Mouse (Mus musculus) embryo, embryonic 10.5 days (tissue): ENCODE measurements around the gene Rap1a.

Experiments used
- DNase-seq: peaks from one replicate; pipeline ENCODE4 v3.0.0-alpha.2; 2015; ENCODE audit warnings: low spot score

Rap1a gene

DNA sequence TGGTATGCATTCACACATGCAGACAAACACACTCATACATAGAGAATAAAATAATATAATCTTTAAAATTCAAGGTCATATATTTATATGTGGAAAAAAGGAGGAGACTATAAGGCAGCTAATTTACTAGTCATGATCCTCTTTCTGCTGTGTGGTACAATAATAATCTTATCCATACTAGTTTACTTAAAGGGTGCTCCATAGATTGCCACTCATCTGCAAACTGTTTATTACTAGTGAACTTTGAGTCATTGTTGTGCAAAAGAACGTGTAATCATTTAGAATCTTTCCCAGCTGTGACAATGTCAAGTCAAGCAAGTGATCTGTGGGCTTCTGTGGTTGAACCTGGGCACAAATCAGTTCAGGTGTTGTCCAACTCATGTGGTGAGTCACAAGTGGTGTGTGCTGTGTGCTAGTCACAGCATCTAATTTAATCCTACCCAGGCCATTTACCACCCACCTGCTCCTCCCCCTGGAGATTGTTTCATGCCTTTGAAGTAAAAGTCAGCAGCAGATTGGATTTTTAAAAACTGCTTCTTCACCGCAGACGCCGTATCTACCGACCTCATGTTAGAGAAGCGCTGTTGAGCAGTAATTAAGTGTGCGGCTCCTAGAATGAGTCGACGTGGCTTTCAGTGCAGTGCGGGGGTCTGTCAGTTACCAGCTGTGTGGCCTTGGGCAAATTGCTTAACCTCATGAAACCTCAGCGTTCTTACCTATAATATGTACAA is 5.5 kb upstream of the Rap1a start:
- no peak for DNase-seq

DNA sequence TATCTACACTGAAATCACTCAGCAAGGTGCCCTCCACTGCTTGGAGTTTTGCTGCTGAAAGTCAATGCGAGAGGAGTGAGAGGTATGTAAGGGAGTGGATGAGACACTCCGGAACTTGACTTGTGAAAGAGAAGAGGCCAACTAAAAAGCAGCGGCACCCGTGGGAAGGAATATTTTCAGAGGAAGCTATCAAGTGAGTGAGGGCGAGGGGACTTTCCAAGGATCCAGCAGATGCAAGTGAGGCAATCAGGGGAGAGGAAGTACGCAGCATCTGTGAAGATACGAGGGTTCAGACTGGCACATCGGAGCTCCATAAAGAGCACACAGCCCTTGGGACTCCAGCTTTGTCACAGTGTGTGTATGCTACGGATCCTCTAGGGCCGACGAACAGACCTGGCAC is 2.5 kb upstream of the Rap1a start:
- DNase-seq: no peak

DNA sequence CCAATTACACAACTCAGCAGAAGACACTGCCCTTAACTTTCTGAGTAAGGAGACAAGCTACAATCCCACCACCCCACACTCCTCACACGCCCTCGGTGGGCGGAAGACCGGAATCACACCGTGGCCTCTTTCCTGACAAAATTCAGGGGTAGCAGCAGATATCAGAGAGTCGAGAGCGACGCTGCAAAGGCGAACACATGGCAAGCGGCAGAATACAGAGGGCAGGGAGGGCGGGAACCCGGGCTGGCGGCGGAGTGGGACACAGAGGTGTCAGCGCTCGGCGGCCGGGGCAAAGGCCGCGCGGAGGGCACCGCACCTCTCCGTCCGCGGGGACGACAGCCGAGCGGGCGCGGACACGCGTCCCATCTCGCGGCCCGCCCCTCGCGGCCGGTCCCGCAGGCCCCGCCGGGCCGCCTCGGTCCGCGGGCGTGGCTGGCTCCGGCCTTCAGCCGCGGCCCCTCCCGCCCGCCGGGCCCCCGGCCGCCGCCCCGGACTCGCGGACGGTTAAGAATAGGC is 403 bp downstream of the Rap1a start:
- DNase-seq: peak; percentile 69

DNA sequence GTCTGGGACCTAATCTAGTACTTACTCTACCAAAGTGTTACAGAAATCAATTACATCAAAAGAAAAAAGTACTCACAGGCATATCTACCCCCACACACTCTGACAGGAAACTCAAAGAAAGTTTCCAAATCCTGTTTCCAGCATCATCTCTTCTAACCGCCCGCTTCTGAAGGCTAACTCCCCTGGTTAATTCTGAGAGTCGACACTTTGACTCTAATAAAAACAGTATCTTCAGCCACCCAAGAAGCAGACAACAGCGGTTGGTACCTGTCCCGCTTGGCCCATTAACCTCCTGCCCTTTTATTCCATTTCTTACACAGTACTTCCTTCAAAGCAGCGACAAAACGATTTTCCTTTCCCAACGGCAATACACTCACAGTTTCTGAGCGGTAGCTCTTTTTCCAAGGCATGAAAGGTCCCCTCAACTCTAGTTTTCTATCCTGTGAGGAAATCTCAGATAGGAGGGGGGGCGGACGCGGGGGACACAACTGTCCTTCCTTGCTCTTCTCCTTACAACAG is 921 bp downstream of the Rap1a start:
- DNase-seq: peak; percentile 42

DNA sequence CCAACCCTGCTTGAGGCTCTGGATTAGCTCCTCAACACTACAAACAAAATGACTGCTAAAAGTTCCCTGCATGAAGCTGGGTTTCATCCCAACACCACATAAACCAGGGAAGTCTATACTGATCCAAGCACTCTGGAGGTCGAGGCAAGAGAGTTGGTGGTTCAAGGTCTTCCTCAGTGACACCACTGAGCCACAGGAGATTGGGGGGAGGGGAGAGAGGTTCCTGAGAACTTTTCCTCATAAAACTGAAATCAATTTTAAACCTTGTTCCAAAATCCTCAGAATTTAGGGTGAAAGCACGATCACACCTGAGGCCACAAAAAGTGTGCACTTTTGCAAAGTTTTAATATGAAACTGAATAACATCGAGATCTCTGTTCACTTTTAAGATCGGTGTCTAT is 1.8 kb downstream of the Rap1a start:
- no peak for DNase-seq

DNA sequence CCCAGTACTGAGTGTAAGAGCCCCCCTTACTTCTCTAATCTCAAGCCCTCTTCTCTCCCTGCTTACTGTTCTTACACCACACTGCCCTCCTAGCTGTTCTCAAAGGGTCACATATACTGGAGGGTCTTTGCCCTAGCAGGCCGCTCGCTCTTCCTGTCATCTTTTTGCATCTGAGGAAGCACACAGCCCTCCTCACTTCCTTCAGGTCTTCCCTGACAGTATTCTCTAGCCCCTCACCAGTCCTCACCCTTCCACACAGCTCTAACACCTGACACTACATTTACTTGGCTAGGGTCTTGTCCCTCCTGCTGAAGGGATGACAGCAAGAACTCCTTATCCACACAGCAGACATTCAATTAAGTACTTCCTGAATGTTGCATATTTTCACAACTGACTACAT is 2.4 kb downstream of the Rap1a start:
- DNase-seq: no peak

DNA sequence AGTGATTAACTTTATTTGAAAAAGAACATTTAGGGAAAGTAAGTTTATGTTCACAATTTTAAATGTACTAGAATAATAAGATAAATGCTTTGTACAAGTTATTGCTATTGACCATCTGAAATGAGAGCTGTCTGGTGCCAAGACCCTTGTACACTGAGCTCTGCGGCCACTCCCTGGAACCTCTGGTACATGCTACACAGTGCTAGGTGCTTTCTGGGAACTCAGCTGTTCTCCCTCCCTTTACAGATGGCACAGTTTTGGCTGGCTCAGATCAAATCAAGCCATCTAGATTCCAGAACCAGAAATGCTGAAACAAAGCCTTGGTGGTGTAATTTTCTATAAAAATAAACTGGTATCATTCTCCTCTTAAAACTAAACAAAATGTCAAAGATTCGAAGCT is 3.7 kb downstream of the Rap1a start:
- no peak for DNase-seq

DNA sequence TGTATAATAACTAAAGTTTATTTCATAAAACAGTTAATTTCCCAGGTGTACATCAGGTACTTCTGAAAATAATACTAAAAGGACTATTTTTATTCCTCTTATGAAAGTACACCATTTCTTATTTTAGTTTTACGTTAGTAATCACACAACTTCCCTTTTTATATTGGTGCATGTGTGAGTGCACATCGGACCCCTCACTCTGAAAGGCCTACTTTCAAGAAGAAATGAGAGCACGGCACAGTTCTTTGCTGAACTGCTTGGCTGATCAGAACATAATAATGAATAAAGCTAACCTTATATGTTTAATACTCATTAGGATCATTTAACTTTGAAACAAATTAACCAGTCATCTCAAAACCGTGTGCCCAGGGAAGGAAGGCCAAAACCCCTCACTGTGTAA is 4.4 kb downstream of the Rap1a start:
- DNase-seq: no peak

DNA sequence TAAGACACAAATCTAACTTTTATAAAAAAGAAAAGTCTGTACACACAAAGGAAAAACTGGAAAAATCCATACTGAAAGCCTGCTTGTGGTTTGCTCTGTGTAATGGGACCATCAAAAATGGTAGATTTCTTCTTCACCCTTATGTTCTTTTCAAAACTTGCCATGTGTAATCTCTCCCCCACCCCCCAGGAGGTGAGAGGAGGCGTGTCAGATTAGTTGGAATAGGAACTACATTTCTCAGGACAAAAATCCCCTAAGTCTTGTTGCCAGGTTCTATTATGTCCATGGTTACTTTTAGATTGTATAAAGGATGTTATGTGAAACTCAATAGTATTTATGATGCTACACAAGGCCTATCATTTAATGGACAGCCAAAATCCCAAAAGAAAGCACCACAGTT is 6.8 kb downstream of the Rap1a start:
- DNase-seq: no peak

DNA sequence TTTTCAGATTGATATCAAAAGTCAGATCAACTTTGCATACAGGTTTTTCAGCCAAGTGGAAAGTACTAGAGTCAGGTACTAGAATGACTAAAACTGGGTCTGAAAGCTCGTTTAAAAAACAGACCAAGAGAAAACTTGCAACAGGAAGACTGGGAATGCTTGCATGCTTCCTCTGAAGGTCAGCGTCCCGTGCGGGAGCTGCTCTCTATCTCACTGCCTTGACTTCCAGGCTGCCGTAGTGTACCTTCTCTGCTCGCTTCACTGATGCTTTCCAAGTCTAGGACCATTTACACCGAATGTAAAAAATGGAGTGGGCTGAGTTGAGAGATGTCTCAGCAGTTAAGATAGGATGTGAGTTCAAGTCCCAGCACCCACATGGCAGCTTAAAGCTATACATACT is 8.8 kb downstream of the Rap1a start:
- no peak for DNase-seq

DNA sequence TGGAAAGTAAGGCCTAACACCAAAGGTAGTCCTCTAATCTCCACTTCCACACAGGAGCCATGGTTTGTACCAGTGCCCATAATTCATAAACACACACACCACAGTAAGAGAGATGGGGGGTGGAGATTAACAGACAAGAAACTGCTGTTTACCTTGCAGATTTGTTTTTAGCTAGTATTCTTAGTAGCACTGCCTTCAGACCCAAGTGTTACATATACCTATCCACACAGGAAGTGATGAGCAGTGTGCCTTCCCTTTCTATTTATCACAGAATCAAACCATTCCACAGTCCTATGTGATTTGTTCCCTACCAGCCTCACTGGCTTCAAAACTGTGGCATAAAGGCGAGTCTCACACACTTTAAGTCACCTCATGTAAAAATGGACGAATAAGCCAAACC is 10.0 kb downstream of the Rap1a start:
- no peak for DNase-seq

DNA sequence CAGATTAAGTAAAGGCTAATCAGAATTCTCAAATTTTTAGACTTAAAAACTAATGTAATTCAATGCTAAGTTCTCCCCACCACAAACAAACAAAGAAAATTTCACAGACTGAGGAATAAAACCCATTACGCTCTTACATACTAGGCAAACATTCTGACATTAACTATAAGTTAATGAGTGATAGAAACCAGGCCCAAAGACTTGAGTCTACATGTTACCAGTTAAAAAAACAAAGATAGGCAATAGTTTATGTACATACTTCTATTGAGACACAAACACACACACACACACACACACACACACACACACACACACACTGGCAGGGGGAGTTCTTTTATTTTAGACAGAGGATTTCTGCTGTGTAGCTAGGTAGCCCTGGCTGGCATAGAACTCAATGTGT is 10.8 kb downstream of the Rap1a start:
- DNase-seq: no peak

DNA sequence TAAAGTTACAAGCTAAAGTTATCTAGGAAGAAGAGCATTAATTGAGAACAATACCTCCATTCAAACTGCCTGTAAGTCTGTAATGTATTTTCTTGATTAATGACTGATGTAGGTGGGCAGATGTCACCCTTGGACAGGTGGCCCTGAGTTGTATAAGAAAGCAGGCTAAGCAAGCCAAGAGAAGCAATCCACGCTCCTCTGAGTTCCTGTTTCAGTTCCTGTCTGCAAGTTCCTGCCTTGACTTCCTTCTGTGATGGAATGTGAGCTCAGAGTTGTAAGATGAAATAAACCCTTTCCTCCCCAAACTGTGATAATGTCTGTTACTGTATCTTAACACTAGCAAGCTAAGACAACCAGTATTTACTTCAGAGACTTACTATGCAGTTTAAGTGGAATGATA is 11.4 kb downstream of the Rap1a start:
- DNase-seq: no peak

DNA sequence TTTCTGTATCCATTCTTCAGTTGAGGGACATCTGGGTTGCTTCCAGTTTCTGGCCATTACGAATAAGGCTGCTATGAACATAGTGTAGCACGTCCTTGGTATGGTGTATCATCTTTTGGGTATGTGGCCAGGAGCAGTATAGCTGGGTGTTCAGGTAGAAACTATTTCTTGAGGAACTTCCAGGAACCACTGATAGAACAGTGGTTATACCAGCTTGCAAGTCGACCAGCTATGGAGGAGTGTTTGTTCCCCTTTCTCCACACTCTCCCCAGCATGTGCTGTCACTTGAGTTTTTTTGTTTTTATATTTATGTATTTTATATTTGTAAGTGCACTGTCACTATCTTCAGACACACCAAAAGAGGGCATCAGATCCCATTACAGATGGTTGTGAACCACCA is 13.8 kb downstream of the Rap1a start:
- no peak for DNase-seq

DNA sequence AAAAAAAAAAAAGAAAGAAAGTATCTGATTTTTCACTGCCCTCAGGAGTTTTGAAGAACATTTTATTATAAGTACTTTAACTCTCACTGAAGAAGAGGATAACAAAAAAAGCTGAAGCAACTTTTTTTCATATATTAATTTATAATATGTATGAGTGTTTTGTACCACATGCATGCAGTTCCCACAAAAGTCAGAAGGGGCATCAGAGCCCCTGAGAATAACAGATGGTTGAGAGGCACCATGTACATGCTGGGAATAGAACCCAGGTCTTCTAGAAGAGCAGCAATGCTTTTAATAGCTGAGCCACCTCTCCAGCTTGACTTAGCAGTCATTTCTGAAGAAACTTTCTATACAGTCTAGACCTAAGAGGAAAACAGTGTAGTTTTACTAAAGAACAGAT is 15.3 kb downstream of the Rap1a start:
- DNase-seq: no peak

DNA sequence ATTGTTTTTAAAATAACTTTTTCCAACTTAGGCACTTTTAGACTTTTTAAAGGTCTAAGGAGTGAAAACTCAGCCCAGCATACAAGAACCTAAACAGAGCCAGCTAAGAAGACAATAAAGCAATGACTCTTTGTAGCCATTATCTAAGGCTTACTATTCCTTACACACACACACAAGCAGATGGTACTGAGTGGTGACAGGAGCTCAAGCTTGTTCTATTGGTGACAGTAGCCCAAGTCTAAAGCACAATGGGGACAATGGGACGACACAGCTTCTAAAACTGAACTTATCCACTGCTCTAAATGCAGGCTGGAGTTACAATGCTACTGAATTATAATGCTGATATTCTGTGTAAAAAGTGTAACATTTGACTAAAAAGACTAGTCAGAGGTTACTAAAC is 17.3 kb downstream of the Rap1a start:
- DNase-seq: peak; percentile 31

DNA sequence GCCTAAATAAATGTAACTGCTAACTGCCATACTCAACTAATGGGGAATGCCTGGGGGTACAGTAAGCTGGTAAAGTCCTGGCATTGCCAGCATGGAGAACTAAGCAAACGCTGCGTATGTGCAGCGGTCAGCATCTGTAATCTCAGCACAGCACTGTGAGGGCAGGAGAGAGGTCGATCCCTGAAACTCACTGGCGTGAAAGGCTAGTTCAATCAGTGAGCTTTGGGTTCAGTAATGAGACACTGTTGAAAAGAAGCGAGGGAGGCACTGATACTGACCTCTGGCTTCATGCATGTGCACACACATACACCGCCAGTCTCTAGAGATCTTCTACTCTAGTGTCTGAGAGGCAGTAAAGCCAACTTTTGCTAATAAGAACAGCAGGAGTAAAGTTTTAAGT is 18.7 kb downstream of the Rap1a start:
- DNase-seq: peak; percentile 13

DNA sequence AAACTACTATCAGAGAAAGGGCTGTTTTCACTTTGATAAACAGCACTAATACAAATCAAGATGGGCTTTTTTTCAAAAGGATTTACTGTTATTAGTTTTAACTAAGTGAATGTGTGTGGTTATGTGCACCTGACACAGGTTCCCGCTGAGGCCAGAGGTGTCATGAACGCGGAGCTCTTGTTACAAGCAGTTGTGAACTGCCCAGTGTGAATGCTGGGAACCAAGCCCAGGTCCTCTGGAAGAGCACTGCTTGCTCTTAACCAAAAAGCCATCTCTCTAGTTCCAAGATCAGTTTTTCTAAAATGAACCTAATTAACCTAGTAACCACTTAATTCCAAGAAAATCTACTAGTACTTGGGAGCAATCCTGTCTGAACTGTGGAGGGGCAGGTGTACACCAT is 23.1 kb downstream of the Rap1a start:
- no peak for DNase-seq

DNA sequence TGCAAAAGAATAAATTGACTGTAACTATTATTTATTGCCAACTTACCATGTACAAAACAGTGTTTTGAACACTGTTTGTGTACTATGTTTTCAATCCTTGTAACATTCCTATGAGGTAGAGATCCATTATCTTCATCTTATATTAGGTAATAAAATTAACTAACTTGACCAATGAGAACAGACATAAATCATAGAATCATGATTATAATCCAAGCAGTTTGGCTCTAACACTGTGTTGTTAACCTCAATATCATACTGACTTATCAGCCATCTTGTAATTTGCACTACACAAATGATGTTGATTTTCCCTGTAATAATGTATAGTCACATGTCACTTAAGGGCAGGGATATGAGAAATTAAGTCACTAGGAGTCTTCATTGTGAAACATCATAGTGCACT is 26.6 kb downstream of the Rap1a start:
- no peak for DNase-seq

DNA sequence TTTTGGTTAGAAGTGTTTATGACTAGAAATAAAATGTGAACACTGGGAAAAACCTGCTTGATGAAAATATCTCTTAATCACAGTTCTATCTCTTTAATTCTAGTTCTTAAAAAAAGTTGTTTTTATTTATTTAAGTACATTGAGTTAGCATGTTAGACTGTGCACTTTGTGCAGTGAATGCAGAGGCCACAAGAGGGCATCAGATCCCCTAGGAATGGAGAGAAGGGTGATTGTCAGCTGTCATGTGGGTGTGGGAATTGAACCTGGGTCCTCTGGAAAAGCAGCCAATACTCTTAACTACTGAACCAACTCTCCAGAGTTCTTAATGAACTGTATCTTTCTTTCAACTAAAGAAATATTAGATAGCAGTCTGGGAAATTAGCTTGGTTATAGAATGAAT is 29.6 kb downstream of the Rap1a start:
- peak; percentile 15 for DNase-seq

DNA sequence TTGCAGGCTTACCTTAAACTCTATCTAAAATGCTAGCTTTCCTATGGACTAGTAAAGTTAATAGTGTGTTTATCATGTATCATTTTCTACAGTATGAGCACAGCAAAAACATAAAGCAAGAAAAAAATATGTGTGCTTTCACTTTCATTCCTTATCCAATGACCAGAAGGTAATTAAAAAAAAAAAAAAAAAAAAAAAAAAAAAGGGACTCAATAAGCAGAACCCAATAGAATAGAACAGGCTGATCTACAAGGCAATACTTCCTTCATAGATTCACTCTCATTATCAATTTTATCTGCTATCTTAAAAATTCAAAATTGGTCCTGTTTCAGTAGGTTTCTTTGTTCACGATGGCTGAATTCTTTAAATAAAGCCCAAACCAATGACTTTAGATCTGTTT is 30.3 kb downstream of the Rap1a start:
- DNase-seq: no peak

DNA sequence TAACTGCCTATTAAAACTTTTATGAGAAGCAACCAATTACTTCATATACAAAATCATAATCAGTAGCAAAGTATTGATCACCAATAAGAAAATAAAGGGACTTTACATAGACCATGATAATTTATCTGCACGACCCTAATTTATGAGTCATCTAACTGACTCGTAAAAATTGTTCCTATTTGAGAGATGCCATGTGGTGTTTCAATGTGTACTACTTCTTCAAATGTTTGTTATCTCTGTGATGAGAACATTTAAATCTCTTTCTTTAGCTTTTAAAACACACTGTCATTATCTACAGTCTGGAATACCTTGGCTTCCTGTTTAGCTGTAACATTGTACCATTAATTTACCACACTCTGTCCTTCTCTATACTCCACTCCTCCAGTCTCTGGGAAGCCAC is 31.8 kb downstream of the Rap1a start:
- no peak for DNase-seq

DNA sequence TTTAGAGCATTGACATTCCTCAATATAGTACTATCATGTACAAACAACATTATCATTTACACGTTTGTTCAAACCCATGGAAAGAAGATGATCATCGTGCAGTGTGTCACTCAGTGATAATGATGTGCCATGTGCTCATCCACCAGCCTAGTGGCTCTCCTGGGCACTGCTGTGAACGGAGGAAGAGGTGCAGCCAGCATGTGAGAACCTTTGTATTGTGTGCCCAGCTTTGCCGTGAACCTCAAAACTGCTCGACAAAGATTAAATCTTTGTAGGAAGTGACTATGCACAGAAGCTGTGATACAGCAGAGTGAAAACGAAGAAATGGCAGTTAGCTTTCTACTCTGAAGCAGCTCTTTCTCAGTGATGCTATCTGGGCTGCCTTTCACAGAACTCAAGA is 32.6 kb downstream of the Rap1a start:
- DNase-seq: no peak

DNA sequence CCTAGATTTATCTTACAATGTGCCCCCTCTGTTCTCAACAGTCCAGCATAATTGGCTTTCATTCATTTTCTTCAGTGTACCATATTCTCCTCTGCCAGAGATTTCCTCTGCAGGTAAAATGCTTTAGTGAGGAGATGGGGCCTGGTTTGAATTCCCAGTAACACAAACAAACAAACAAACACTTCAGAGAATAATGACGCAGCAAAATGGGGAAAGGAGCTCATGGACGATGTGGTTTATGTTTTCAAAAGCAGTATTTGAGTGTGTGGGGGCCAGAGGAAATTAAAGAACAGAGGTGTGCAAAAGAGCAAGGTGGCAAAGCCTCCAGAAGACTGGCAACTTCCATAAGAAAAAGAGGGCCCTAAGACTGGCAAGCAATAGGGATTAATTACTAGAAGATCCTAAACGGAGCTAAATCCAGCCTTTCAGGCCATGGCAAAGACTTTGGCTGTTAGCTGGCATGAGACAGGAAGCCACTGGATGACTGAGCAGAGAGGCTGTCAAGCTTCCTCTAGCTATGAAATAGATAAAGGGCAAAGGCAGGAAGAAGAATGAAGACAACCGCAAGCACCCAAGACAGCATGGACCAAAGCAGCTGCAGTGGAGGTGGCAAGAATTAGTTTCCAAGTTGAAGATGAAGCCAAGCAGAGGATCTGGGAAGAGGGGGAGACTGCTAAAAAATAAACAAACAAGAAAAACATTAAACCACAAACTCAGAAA is 37.8 kb downstream of the Rap1a start:
- DNase-seq: no peak
